ENCODE assay signal across 8 mouse cellular contexts in the genomic region with DNA sequence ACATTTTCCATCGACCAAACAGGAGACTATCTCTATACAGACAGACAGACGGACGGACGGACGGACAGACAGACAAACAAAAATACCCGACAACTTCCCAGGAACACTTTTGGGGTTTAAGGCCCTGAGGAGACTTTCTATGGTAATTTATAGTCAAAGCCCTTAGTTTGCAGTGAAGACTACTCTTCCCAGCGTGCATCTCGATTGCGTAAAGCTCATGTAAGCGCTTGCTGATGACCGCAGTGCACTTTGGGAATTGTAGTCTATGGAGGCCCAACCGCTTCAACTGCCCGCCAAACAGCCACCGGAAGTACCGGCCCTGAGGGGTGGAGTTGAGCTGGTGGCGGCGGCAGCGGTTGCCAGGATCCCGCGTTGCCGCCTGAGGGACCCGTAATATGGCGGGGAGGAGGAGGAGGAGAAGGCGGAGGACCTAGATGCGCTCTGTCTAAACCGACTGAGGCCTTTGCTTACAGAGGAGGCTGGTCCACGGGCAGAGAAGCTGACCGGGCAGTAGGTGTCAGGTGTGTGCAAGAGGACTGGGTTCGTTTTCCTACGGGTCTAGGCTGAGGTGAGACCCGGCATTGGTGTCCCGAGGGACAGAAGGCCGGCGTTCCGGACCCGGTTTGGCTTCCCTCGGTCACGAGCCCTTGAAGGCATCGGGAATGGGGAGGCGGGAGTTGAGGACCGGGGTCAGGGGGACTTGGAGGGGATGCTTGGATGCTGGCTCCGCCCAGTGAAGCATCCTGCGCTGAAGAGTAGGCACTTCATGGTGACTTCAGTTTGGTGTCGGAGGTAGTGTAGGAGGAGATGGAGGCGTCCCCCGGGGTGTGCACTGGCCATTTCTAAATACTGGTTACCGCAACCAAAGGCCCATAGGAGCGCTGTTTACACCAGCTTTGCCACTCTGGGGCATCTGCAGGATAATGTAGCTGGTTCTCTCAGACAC. TPM values are rescaled to one million over a fixed set of nuclear protein-coding genes. Genes with fewer than 3 reads are reported as not detected.
A peak's percentile ranks its signal among the peaks of the same experiment; 100 is the strongest.
DNase-seq lines count a peak whose midpoint lies in the region; ATAC-seq lines count a peak whose summit lies in the region.

A gene (plus strand): TSS at position 325 of the 946 bp plus-strand sequence.

- peak; percentile 98 for DNase-seq in ZHBTc4 (ENCODE audit: low read depth, low spot score)
- DNase-seq in gastrocnemius, adult 8-10 months (ENCODE audit: low spot score in 2 of 2): peak; percentile 89 to 91
- peak; percentile 96 for DNase-seq in induced T-regulatory cell, adult 2 months (ENCODE audit: low read depth)
- DNase-seq in left cerebral cortex, adult 9 months (ENCODE audit: low spot score in 2 of 2): peak; percentile 94 to 96
- peak; percentile 87 for DNase-seq in right cerebral cortex, postnatal 14 days
- DNase-seq in urinary bladder, postnatal 36 days (ENCODE audit: low spot score in 2 of 2): peak; percentile 83 to 94

- ATAC-seq in common myeloid progenitor, adult 5-6 weeks (replicated peaks; ENCODE audit: low read depth, poor library complexity, severe bottlenecking): peak; percentile 100
- peak; percentile 98 for ATAC-seq in megakaryocyte progenitor cell, adult 5-6 weeks (replicated peaks; ENCODE audit: poor library complexity)

RNA-seq across cellular contexts. Expression of the gene that starts here (rescaled TPM):
- 26.8 and 33.1 TPM in 2 replicates for total RNA-seq in common myeloid progenitor, adult 5-6 weeks (2017)
- total RNA-seq in gastrocnemius, adult 8-10 months (2022): 1 to 10 TPM; 1.4 to 2.7 (median 2.4) TPM
- 24.0 and 25.0 TPM in 2 replicates for total RNA-seq in megakaryocyte progenitor cell, adult 5-6 weeks (2015)
- total RNA-seq in megakaryocyte progenitor cell, adult 5-6 weeks (2017): 16.2 and 20.2 TPM in 2 replicates

Comparison
In these comparisons a context has a peak if more than half of its experiments do, and no peak if none do; other contexts are left out.
1. Peak in every context shown above with its lines: DNase-seq and ATAC-seq.